Mouse (Mus musculus): ENCODE measurements at regions not wholly inside any gene's neighbourhood (a gene's known extent, or its start where the extent isn't known, plus 50 kb on each side); places are given as distances from the start of the nearest gene placed in this dataset.

DNA sequence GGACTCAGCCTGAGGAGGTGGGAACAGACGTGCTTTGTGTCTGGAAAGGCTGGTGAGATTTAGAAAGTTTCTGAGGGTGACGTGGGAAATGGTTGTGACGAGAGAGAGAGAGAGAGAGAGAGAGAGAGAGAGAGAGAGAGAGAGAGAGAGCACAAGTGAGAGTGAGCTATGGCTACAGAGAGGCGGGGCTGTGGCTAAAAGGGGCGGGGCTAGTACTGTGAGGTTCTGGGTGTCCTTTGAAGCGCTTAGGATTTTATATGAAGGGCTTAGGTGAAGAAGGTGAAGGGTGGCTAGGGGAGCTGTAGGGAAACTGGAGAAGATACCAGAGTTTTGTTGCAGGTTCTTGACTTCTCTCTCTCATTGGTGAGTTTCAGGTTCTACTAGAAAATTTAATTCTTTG is 210.6 kb upstream of the Serp2 start:
- Histone ChIP-seq H3K4me1 (peaks cover 26% of the 10 kb centered on the region), H3K4me2 (replicated peaks) (no peak overlapping the region), H3K4me3 (no peak overlapping the region), H3K9ac (no peak overlapping the region), H3K36me3 (no peaks in the 10 kb centered on the region), H3K27ac (no peak overlapping the region), H3K27me3 (peaks cover 18% of the 10 kb centered on the region), H3K9me3 (replicated peaks) (no peaks in the 10 kb centered on the region)
- no peak for ATAC-seq (ENCODE audit: low FRiP score)
- WGBS, result 64% methylated on average over 5 of the region's 6 CpGs

DNA sequence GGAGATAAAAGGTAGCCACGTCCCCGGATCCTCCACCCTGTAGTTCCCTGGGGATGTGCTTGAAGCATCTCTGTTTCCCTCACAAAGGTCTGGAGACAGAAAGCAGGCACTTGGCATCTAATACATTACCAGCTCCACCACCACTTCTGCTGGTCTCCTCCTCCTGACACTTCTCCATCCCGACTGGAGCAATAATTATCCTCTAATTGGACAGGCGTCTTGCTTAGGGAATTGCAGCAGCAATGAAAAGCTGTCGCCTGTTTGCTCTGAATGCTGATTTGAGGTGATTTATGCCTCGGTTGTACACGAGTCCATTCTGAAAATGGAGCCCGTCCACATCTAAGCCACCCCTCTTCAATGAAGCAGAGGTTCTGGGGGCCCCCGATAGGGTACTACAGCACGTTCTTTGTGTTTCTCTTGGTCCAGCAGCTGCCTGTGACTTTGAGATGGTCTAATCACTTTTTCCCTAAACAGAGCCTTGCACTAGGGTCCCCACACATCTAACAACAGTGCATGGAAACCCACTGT is 209.6 kb upstream of the Serp2 start:
- 60% methylated on average over 10 of the region's 10 CpGs for WGBS
- H3K4me2 ChIP-seq (replicated peaks), result no peak overlapping the region
- no peak for ATAC-seq (ENCODE audit: low FRiP score)
- peaks cover 18% of the 10 kb centered on the region; the same call in 1 of the 2 replicates for H3K27me3 ChIP-seq
- peaks cover 23% of the 10 kb centered on the region for H3K4me1 ChIP-seq
- H3K9ac ChIP-seq, result no peak overlapping the region
- H3K9me3 ChIP-seq (replicated peaks), result no peaks in the 10 kb centered on the region
- H3K36me3 ChIP-seq, result no peaks in the 10 kb centered on the region
- H3K4me3 ChIP-seq, result no peak overlapping the region
- H3K27ac ChIP-seq, result no peak overlapping the region

DNA sequence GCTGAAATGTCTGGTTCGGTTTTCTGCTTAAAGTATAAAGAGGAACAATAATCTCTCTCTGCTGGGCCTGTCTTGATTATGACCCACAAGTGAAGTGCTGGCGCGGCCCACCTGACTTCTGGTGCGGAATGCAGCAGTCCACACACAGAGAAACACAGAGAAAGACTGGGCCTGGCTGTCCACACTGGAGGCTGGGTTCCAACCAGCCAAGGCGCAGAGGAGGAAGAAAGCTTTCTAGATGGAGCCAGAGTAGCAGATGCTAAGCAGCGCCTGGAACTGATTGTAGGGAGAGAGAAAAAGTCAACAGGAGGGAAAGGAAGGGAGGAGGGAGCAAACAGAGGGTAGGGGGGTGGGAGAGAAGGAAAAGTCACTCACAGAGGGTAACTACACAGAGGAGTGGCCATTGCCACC is 208.4 kb upstream of the Serp2 start:
- no peak overlapping the region for H3K4me3 ChIP-seq
- peaks cover 18% of the 10 kb centered on the region; the same call in 1 of the 2 replicates for H3K27me3 ChIP-seq
- no peak for ATAC-seq (ENCODE audit: low FRiP score)
- no peak overlapping the region for H3K4me2 ChIP-seq (replicated peaks)
- WGBS, result 55% methylated on average over 6 of the region's 6 CpGs
- H3K27ac ChIP-seq, result 0 out of 2 replicates have a peak overlapping the region, but pooled peaks have one; percentile 13
- no peak overlapping the region for H3K9ac ChIP-seq
- H3K4me1 ChIP-seq, result peaks cover 23% of the 10 kb centered on the region
- H3K36me3 ChIP-seq, result no peaks in the 10 kb centered on the region
- no peaks in the 10 kb centered on the region for H3K9me3 ChIP-seq (replicated peaks)

GRCm38 (mm10) chr14:76764390-76764796 is 207.7 kb upstream of the Serp2 start:
- H3K27me3 ChIP-seq, result peaks cover 18% of the 10 kb centered on the region; the same call in 1 of the 2 replicates
- no peak overlapping the region for H3K27ac ChIP-seq
- ATAC-seq (ENCODE audit: low FRiP score), result no peak
- H3K4me3 ChIP-seq, result no peak overlapping the region
- peaks cover 23% of the 10 kb centered on the region for H3K4me1 ChIP-seq
- no peaks in the 10 kb centered on the region for H3K36me3 ChIP-seq
- H3K4me2 ChIP-seq (replicated peaks), result no peak overlapping the region
- no peaks in the 10 kb centered on the region for H3K9me3 ChIP-seq (replicated peaks)
- WGBS, result 17% methylated on average over 7 of the region's 7 CpGs
- no peak overlapping the region for H3K9ac ChIP-seq

- peaks cover 18% of the 10 kb centered on the region; the same call in 1 of the 2 replicates for H3K27me3 ChIP-seq
- H3K9ac ChIP-seq, result no peak overlapping the region
- no peak overlapping the region for H3K27ac ChIP-seq
- no peak overlapping the region for H3K4me2 ChIP-seq (replicated peaks)
- no peaks in the 10 kb centered on the region for H3K9me3 ChIP-seq (replicated peaks)
- H3K4me1 ChIP-seq, result peaks cover 23% of the 10 kb centered on the region
- ATAC-seq (ENCODE audit: low FRiP score), result no peak
- H3K4me3 ChIP-seq, result no peak overlapping the region
- 89% methylated on average over 7 of the region's 7 CpGs for WGBS
- no peaks in the 10 kb centered on the region for H3K36me3 ChIP-seq
Measured at GRCm38 (mm10) chr14:76763539-76763938, 206.8 kb upstream of the Serp2 start.

GRCm38 (mm10) chr14:76762777-76763176 is 206.1 kb upstream of the Serp2 start:
- Histone ChIP-seq H3K4me3 (no peak overlapping the region), H3K4me2 (replicated peaks) (no peak overlapping the region), H3K9me3 (replicated peaks) (no peaks in the 10 kb centered on the region), H3K36me3 (no peaks in the 10 kb centered on the region), H3K4me1 (peaks cover 23% of the 10 kb centered on the region), H3K27me3 (peaks cover 15% of the 10 kb centered on the region; the same call in 1 of the 2 replicates), H3K9ac (no peak overlapping the region), H3K27ac (no peak overlapping the region)
- no peak for ATAC-seq (ENCODE audit: low FRiP score)
- WGBS, result 43% methylated on average over 10 of the region's 10 CpGs

DNA sequence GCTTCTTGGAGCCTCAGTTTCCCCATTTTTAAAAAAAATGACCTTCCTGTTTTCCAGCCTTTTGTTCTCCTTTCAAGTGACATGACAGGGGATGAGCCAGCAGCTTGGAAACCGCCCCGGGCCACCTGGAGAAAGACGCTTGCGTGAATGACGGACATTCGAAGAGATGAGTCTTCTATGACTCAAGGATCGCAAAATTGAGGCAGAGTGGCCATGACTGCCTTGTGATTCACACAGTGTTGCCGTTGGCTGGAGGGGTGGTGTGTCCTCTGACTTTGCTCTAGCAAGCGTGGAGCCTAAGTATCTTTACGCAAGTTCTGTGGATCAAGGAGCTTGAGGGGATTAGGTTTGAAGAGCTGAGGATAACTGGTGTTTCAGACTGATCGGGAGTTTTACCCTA is 205.0 kb upstream of the Serp2 start:
- no peak for ATAC-seq (ENCODE audit: low FRiP score)
- no peaks in the 10 kb centered on the region for H3K36me3 ChIP-seq
- no peak overlapping the region for H3K27ac ChIP-seq
- WGBS, result 95% methylated on average over 11 of the region's 11 CpGs
- no peaks in the 10 kb centered on the region for H3K9me3 ChIP-seq (replicated peaks)
- H3K9ac ChIP-seq, result no peak overlapping the region
- peaks cover 10% of the 10 kb centered on the region; the same call in 1 of the 2 replicates for H3K27me3 ChIP-seq
- H3K4me3 ChIP-seq, result no peak overlapping the region
- peaks cover 23% of the 10 kb centered on the region for H3K4me1 ChIP-seq
- no peak overlapping the region for H3K4me2 ChIP-seq (replicated peaks)

- Histone ChIP-seq H3K4me1 (peaks cover 19% of the 10 kb centered on the region), H3K4me3 (no peak overlapping the region), H3K27me3 (peaks cover 10% of the 10 kb centered on the region; the same call in 1 of the 2 replicates), H3K9me3 (replicated peaks) (no peaks in the 10 kb centered on the region), H3K4me2 (replicated peaks) (no peak overlapping the region), H3K27ac (no peak overlapping the region), H3K36me3 (no peaks in the 10 kb centered on the region), H3K9ac (no peak overlapping the region)
- ATAC-seq (ENCODE audit: low FRiP score), result no peak
- 91% methylated on average over 4 of the region's 4 CpGs for WGBS
Measured at GRCm38 (mm10) chr14:76761274-76761673, 204.6 kb upstream of the Serp2 start.

GRCm38 (mm10) chr14:76760509-76761023 is 203.9 kb upstream of the Serp2 start:
- no peak for ATAC-seq (ENCODE audit: low FRiP score)
- Histone ChIP-seq H3K9ac (no peak overlapping the region), H3K4me1 (peaks cover 19% of the 10 kb centered on the region), H3K4me2 (replicated peaks) (no peak overlapping the region), H3K27me3 (peaks cover 10% of the 10 kb centered on the region; the same call in 1 of the 2 replicates), H3K27ac (no peak overlapping the region), H3K4me3 (no peak overlapping the region), H3K9me3 (replicated peaks) (no peaks in the 10 kb centered on the region), H3K36me3 (no peaks in the 10 kb centered on the region)
- WGBS, result 76% methylated on average over 13 of the region's 13 CpGs

DNA sequence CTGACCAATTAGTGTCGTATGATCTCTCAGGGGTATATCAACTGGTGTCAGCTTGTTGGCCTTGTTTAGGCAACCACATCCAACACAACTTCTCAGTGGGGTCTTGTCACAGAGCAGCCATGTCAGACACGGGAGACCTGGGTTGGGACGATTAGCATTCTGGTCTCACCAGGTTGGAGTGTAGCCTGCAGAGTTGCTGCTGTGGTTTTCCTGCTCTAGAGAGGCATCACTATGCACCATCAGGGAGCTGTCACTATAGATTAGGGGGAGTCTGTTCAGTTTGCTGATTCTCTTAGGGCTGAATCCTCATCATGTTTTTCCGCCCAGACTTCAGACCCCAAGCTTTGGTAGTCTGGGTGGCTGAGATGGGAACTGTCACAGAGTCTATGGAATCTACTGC is 202.7 kb upstream of the Serp2 start:
- H3K9ac ChIP-seq, result no peak overlapping the region
- H3K9me3 ChIP-seq (replicated peaks), result no peaks in the 10 kb centered on the region
- no peak overlapping the region for H3K4me3 ChIP-seq
- H3K27ac ChIP-seq, result no peak overlapping the region
- peaks cover 10% of the 10 kb centered on the region; the same call in 1 of the 2 replicates for H3K27me3 ChIP-seq
- no peak for ATAC-seq (ENCODE audit: low FRiP score)
- peaks cover 7% of the 10 kb centered on the region for H3K4me1 ChIP-seq
- no peaks in the 10 kb centered on the region for H3K36me3 ChIP-seq
- H3K4me2 ChIP-seq (replicated peaks), result no peak overlapping the region
- 91% methylated on average over 4 of the region's 4 CpGs for WGBS

GRCm38 (mm10) chr14:76758589-76758988 is 201.9 kb upstream of the Serp2 start:
- WGBS, result 90% methylated on average over 1 of the region's 1 CpGs
- H3K9ac ChIP-seq, result no peak overlapping the region
- H3K27ac ChIP-seq, result no peak overlapping the region
- H3K4me3 ChIP-seq, result no peak overlapping the region
- H3K36me3 ChIP-seq, result no peaks in the 10 kb centered on the region
- 0 out of 2 replicates have a peak, but pooled peaks cover 2% of the 10 kb centered on the region for H3K4me1 ChIP-seq
- H3K27me3 ChIP-seq, result peaks cover 7% of the 10 kb centered on the region; the same call in 1 of the 2 replicates
- no peak overlapping the region for H3K4me2 ChIP-seq (replicated peaks)
- no peak for ATAC-seq (ENCODE audit: low FRiP score)
- H3K9me3 ChIP-seq (replicated peaks), result no peaks in the 10 kb centered on the region

- no peaks in the 10 kb centered on the region for H3K4me1 ChIP-seq
- no peak overlapping the region for H3K4me2 ChIP-seq (replicated peaks)
- no peaks in the 10 kb centered on the region for H3K27me3 ChIP-seq
- no peaks in the 10 kb centered on the region for H3K9me3 ChIP-seq (replicated peaks)
- H3K36me3 ChIP-seq, result no peaks in the 10 kb centered on the region
- ATAC-seq (ENCODE audit: low FRiP score), result no peak
- no peak overlapping the region for H3K27ac ChIP-seq
- no peak overlapping the region for H3K9ac ChIP-seq
- WGBS, result 83% methylated on average over 9 of the region's 9 CpGs
- H3K4me3 ChIP-seq, result no peak overlapping the region
Measured at GRCm38 (mm10) chr14:76755591-76756376, 199.1 kb upstream of the Serp2 start.
